Mouse (Mus musculus) intestine, embryonic 16.5 days (tissue): Measurements from ENCODE around the gene Cntnap4. TPM values are rescaled to one million over a fixed set of nuclear protein-coding genes. Genes with fewer than 3 reads are reported as not detected.
"Not testable (repeated sequence)": the region's sequence is repeated elsewhere in the genome, so short reads cannot be mapped to it uniquely, and the experiment has no call there.

Source experiments
- ATAC-seq: fragments of 200-750 bp; cut with Nextera tagmentation; 2 replicates; pipeline ENCODE4 v1.8.0; 2017; ENCODE audit warnings: moderate TSS enrichment, moderate library complexity
- H3K27ac ChIP-seq: fragments of 300-500 bp; sonication (generic); 2 replicates; pipeline ENCODE4 v1.5.1; 2014; ENCODE audit warnings: mild to moderate bottlenecking, low read length
- H3K27me3 ChIP-seq: fragments of 300-500 bp; sonication (generic); replicated peaks from 2 replicates; pipeline ENCODE4 v1.6.1; 2014; ENCODE audit warnings: low read length, control low read depth, mixed read lengths; ENCODE audit not compliant: control insufficient read depth, insufficient read depth
- H3K36me3 ChIP-seq: fragments of 300-500 bp; sonication (generic); 2 replicates; pipeline ENCODE4 v1.6.1; 2014; ENCODE audit warnings: low read length, control low read depth; ENCODE audit not compliant: control insufficient read depth, insufficient read depth
- H3K4me1 ChIP-seq: fragments of 300-500 bp; sonication (generic); 2 replicates; pipeline ENCODE4 v1.6.1; 2014; ENCODE audit warnings: low read length, control low read depth, mixed read lengths; ENCODE audit not compliant: control insufficient read depth, insufficient read depth
- H3K4me2 ChIP-seq: fragments of 300-500 bp; sonication (generic); 2 replicates; pipeline ENCODE4 v1.6.1; 2014; ENCODE audit warnings: low read depth, low read length, control low read depth
- H3K4me3 ChIP-seq: fragments of 300-500 bp; sonication (generic); 2 replicates; pipeline ENCODE4 v1.5.1; 2014; ENCODE audit warnings: mild to moderate bottlenecking, low read length
- H3K9ac ChIP-seq: fragments of 300-500 bp; sonication (generic); 2 replicates; pipeline ENCODE4 v1.6.1; 2014; ENCODE audit warnings: low read depth, low read length
- H3K9me3 ChIP-seq: fragments of 300-500 bp; sonication (generic); 2 replicates; pipeline ENCODE4 v1.6.1; 2016; ENCODE audit warnings: low read length, control low read depth; ENCODE audit not compliant: control insufficient read depth
- WGBS: fragments of 180-500 bp; shearing (Covaris S2); extraction: QIAGEN DNeasy Blood & Tissue Kit; methylation state at CpG from one replicate; pipeline ENCODE4 v1.1.7; 2014; 5-methylcytosine and 5-hydroxymethylcytosine counted together
- polyA plus RNA-seq: library from polyadenylated mRNA; unstranded; fragments of >200 nt; fragmentation: Nextera tagmentation; extraction: Ambion mirVana; gene quantifications from 2 replicates; pipeline ENCODE4 v1.2.1, GENCODE M21; 2015

Gene Cntnap4
- polyA plus RNA-seq, 1 experiment from 2014 or later, result 1.2 TPM

GRCm38 (mm10) chr8:112809382-112809781 is 239.5 kb downstream of the Cntnap4 start:
- Histone ChIP-seq H3K36me3 (no peaks in the 10 kb centered on the region), H3K27me3 (no peaks in the 10 kb centered on the region), H3K4me2 (no peak overlapping the region), H3K9ac (no peak overlapping the region), H3K27ac (no peak overlapping the region), H3K4me3 (no peak overlapping the region), H3K9me3 (no peaks in the 10 kb centered on the region), H3K4me1 (no peaks in the 10 kb centered on the region)
- no peak for ATAC-seq
- 74% methylated on average over 6 of the region's 6 CpGs for WGBS

GRCm38 (mm10) chr8:112841057-112841456 is 271.2 kb downstream of the Cntnap4 start:
- Histone ChIP-seq H3K9me3 (no peaks in the 10 kb centered on the region), H3K4me3 (no peak overlapping the region), H3K4me1 (no peaks in the 10 kb centered on the region), H3K27me3 (no peaks in the 10 kb centered on the region), H3K9ac (no peak overlapping the region), H3K27ac (no peak overlapping the region), H3K4me2 (no peak overlapping the region), H3K36me3 (no peaks in the 10 kb centered on the region)
- no peak for ATAC-seq
- WGBS, result 67% methylated on average over 2 of the region's 2 CpGs

GRCm38 (mm10) chr8:112849541-112849940 is 279.7 kb downstream of the Cntnap4 start:
- H3K4me2 ChIP-seq, ATAC-seq, H3K36me3 ChIP-seq, H3K9ac ChIP-seq, H3K27ac ChIP-seq, H3K4me3 ChIP-seq, H3K4me1 ChIP-seq, H3K9me3 ChIP-seq, H3K27me3 ChIP-seq: not testable (repeated sequence)
- WGBS, result 97% methylated on average over 1 of the region's 1 CpGs

- H3K4me2 ChIP-seq, result no peak overlapping the region
- no peaks in the 10 kb centered on the region for H3K27me3 ChIP-seq
- H3K4me1 ChIP-seq, result no peaks in the 10 kb centered on the region
- H3K9me3 ChIP-seq, result no peaks in the 10 kb centered on the region
- H3K36me3 ChIP-seq, result no peaks in the 10 kb centered on the region
- H3K27ac ChIP-seq, result no peak overlapping the region
- WGBS, result 38% methylated on average over 8 of the region's 8 CpGs
- H3K4me3 ChIP-seq, result no peak overlapping the region
- ATAC-seq, result no peak
- no peak overlapping the region for H3K9ac ChIP-seq
Observed at GRCm38 (mm10) chr8:112906458-112907112, 336.7 kb downstream of the Cntnap4 start.

GRCm38 (mm10) chr8:112909527-112909926 is 339.7 kb downstream of the Cntnap4 start:
- WGBS, result 54% methylated on average over 5 of the region's 5 CpGs
- Histone ChIP-seq H3K4me2 (no peak overlapping the region), H3K27me3 (no peaks in the 10 kb centered on the region), H3K9me3 (no peaks in the 10 kb centered on the region), H3K9ac (no peak overlapping the region), H3K36me3 (no peaks in the 10 kb centered on the region), H3K4me3 (no peak overlapping the region), H3K27ac (no peak overlapping the region), H3K4me1 (no peaks in the 10 kb centered on the region)
- ATAC-seq, result no peak

- H3K27me3 ChIP-seq, result no peaks in the 10 kb centered on the region
- no peak overlapping the region for H3K27ac ChIP-seq
- no peaks in the 10 kb centered on the region for H3K9me3 ChIP-seq
- no peak overlapping the region for H3K9ac ChIP-seq
- ATAC-seq, result no peak
- H3K4me3 ChIP-seq, result no peak overlapping the region
- no peaks in the 10 kb centered on the region for H3K4me1 ChIP-seq
- no peak overlapping the region for H3K4me2 ChIP-seq
- H3K36me3 ChIP-seq, result no peaks in the 10 kb centered on the region
Observed at GRCm38 (mm10) chr8:112911422-112911821, 341.6 kb downstream of the Cntnap4 start.

GRCm38 (mm10) chr8:112922151-112922550 is 352.3 kb downstream of the Cntnap4 start:
- Histone ChIP-seq H3K9ac (no peak overlapping the region), H3K27me3 (no peaks in the 10 kb centered on the region), H3K27ac (no peak overlapping the region), H3K4me2 (no peak overlapping the region), H3K36me3 (no peaks in the 10 kb centered on the region), H3K4me3 (no peak overlapping the region), H3K4me1 (no peaks in the 10 kb centered on the region), H3K9me3 (no peaks in the 10 kb centered on the region)
- no peak for ATAC-seq

GRCm38 (mm10) chr8:112922789-112923188 is 352.9 kb downstream of the Cntnap4 start:
- H3K4me3 ChIP-seq, result no peak overlapping the region
- no peaks in the 10 kb centered on the region for H3K4me1 ChIP-seq
- WGBS, result 88% methylated on average over 5 of the region's 5 CpGs
- no peaks in the 10 kb centered on the region for H3K27me3 ChIP-seq
- no peaks in the 10 kb centered on the region for H3K36me3 ChIP-seq
- H3K9me3 ChIP-seq, result no peaks in the 10 kb centered on the region
- no peak for ATAC-seq
- no peak overlapping the region for H3K27ac ChIP-seq
- no peak overlapping the region for H3K9ac ChIP-seq
- H3K4me2 ChIP-seq, result no peak overlapping the region
